Mouse (Mus musculus): Measurements from ENCODE around the gene Aco2. TPM values are rescaled to one million over a fixed set of nuclear protein-coding genes. Genes with fewer than 3 reads are reported as not detected.

The Aco2 gene
- total RNA-seq, 2 experiments from 2014 or later: 2,060 to 2,092 TPM

Other genes starting within 250 kb of the Aco2 start
- gene L3mbtl2, start 208.4 kb upstream of the Aco2 start, total RNA-seq (2021): 10 to 100 TPM in 1 of 2 experiments, 1 to 10 TPM in 1; 9.6 to 10.8 TPM
- gene Chadl, start 175.0 kb upstream of the Aco2 start, total RNA-seq (2021): 1 to 10 TPM; 1.3 to 1.6 TPM
- gene Zc3h7b, start 127.3 kb upstream of the Aco2 start, total RNA-seq (2021): 10 to 100 TPM; 70.3 to 72.9 TPM
- gene Rangap1, start 126.8 kb upstream of the Aco2 start, total RNA-seq (2021): 10 to 100 TPM; 22.7 to 27.5 TPM
- gene Tef, start 69.9 kb upstream of the Aco2 start, total RNA-seq (2021): 100 to 1,000 TPM in 1 of 2 experiments, 10 to 100 TPM in 1; 64.1 to 135 TPM
- gene Tob2, start 13.5 kb upstream of the Aco2 start, total RNA-seq (2021): 10 to 100 TPM; 66.9 to 95.5 TPM
- gene Phf5a, start 398 bp upstream of the Aco2 start, total RNA-seq (2021): 10 to 100 TPM; 29.7 to 38.0 TPM
- 1 to 10 TPM; 6.7 to 7.0 TPM for gene Polr3h, start 53.9 kb downstream of the Aco2 start, total RNA-seq (2021)
- 10 to 100 TPM; 73.5 to 87.5 TPM for gene Csdc2, start 64.5 kb downstream of the Aco2 start, total RNA-seq (2021)
- 10 to 100 TPM; 26.6 to 27.0 TPM for gene Pmm1, start 88.6 kb downstream of the Aco2 start, total RNA-seq (2021)
- not detected for gene 1700029P11Rik, start 108.2 kb downstream of the Aco2 start, total RNA-seq (2021)
- gene Xrcc6, start 115.5 kb downstream of the Aco2 start, total RNA-seq (2021): 10 to 100 TPM; 21.4 to 23.5 TPM
- 10 to 100 TPM; 24.4 to 25.9 TPM for gene Desi1, start 161.6 kb downstream of the Aco2 start, total RNA-seq (2021)
- 10 to 100 TPM; 48.2 to 52.5 TPM for gene Snu13, start 175.3 kb downstream of the Aco2 start, total RNA-seq (2021)
- not detected for gene 4930407I10Rik, start 186.8 kb downstream of the Aco2 start, total RNA-seq (2021)
- not detected for gene Mei1, start 197.7 kb downstream of the Aco2 start, total RNA-seq (2021)